Mouse (Mus musculus) adrenal gland, postnatal 4 days (tissue): ENCODE measurements around the gene Fkbp1a. TPM values are rescaled to one million over a fixed set of nuclear protein-coding genes. Genes with fewer than 3 reads are reported as not detected.

Experiments
- DNase-seq, 2 experiments: peaks; one replicate each; pipeline ENCODE4 v3.0.0; 2021 to 2022; ENCODE audit warnings: low spot score in 2 of 2, mixed read lengths in 2 of 2
- long read RNA-seq, 2 experiments: library from polyadenylated mRNA; stranded (forward); transcript quantifications; one replicate each; pipeline ENCODE4 v2.0.0; 2021
- total RNA-seq, 2 experiments: library from RNA; stranded (reverse); gene quantifications; 2 replicates each; pipeline ENCODE4 v1.2.3; 2021

Fkbp1a gene
- total RNA-seq = 100 to 1,000 TPM; 265 to 282 TPM
- long read RNA-seq, experiment 1, transcript Fkbp1a-201 (5 exons, 1,658 nt) = major isoform, 313 of 393 reads
- long read RNA-seq, experiment 1, partial matches to known transcripts = 7 of 393 reads
- long read RNA-seq, experiment 1, other reads (novel, unspliced or antisense) = 71 of 393 reads
- long read RNA-seq, experiment 2, transcript Fkbp1a-201 (5 exons, 1,658 nt) = major isoform, 485 of 626 reads
- long read RNA-seq, experiment 2, partial matches to known transcripts = 92 of 626 reads
- long read RNA-seq, experiment 2, other reads (novel, unspliced or antisense) = 45 of 626 reads

DNA sequence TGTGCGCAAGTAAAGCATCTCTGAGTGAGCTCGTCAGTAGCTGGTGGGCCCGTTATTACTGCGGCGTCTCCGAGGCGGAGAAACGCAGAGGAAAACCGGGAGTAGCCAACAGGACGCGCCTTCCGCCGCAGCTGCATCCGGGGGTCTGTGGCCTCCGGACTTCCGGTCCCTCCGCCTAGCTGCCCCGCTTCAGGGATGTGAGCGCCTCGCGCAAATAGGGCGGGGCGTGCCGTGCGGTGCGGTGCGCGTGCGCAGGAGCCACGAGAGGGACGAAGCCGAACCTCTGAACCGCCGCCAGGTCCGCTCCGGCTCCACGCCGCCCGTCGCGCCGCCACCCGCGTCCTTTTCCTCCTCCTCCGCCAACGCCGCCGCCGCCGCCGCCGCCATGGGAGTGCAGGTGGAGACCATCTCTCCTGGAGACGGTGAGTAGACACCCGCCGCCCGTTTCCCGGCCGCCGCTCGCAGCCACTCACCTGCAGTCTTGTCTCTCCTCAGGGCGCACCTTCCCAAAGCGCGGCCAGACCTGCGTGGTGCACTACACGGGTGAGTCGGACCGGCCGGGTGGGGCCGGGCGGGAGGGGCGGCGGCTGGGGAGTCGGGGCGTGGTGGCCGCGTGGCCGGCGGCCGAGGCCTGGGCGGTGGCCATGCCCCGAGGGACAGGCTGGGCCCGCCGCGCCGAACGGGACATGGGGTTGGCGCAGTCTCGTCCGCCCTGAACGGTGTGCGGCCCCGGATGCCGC lies at the start of gene Fkbp1a:
Gene Fkbp1a (plus strand): TSS at position 161 of the 740 bp plus-strand sequence.
- peak; percentile 95 for DNase-seq

GRCm38 (mm10) chr2:151494035-151494803 lies 48.1 kb upstream of the Fkbp1a start, which contains the start of gene Nsfl1c:
TSS of gene Nsfl1c (plus strand) at chr2:151494182.
- peak; percentile 91 to 94 for DNase-seq

DNA sequence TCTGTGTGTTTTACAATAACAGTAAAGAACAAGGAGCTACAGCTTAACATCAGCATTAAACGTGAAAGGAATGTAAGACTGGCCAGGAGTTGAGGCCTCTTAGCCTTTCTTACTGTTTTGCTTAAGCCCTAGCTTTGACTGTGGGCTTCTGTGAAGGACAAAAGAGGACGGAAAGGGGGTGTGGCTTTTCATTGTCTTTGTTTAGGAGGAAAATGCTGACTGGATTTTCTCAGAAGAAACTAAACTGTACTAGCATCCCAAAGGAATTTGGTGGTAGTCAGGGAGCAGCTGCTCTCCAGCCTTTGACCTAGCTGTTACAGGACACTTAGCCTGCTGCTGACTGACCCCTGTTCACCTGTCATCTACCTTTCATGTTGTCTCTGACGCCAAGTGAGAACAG lies 43.9 kb upstream of the Fkbp1a start:
- DNase-seq = no peak

GRCm38 (mm10) chr2:151500442-151501007 lies 41.8 kb upstream of the Fkbp1a start:
- DNase-seq = no peak

DNA sequence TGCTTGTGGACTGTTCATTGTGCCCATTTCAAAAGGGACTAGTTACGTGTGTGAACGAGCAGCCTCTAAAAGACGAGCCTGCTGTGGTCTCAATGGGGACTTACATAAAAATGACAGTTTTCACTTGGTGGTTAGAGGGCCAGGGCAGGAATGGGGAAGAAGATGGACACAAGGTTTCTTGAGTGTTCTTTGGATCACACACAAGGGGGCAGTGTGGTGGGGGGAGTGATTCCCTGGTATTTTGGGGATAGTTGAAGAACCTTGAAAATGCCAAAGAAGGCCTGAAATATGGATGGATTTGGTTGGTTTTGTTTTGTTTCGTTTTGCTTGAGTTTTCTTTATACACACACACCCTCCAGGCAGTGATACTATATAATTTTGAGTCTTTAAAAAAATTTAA lies 38.1 kb upstream of the Fkbp1a start:
- no peak for DNase-seq

DNA sequence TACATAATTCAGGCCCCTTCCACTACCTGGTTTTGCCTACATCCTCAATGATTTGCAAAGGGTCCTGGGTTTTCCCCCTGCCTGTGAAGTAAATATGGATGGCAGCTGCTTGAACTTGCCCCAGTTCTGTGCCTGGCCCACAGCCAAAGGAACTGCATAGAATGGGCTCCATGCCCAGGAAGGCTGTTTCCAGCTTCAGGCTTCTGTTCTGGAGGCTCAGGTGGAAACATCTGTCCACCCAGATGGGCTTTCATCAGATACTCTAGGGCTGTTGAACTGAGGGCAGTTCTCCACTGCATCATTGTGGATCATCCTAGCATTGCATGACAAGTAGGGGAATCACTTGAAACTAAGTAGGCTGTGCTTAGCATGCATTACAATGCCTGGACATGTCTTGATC lies 30.1 kb upstream of the Fkbp1a start:
- peak; percentile 15 to 44 for DNase-seq

DNA sequence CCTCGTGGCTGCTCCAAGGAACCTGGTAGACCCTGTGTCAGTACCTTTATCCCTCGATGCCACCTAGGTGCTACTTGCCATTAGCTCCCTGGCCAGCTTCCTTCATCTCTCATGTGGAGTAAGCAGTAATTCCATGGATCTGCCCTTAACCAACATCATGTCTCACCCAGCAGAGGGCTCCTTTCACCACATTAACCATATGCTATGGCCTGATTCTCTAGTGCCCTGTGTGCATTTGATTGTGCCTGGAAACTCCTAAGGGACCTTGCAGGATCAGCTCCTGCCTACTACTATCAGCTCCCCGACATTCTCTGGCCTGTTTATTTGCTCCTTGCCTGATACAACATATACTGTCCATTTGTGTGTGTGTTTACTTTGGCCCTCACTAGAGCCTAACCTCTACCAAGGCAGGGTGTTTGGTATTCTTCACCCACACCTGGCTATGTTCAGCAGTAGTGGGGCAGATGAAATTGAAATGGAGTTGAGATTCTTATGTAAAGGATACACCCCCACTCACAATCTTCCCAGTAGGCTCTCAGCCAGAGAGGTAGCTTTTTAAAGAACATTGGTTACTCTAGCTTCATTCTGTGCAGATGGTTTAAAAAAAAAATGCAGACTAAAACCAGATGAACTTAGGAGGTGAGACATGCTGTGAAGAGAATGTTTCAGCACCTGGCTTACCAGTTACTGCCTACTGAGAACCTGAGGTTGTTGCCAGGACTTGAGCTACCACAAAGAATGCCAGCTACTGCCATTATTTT lies 28.6 kb upstream of the Fkbp1a start:
- DNase-seq = no peak

DNA sequence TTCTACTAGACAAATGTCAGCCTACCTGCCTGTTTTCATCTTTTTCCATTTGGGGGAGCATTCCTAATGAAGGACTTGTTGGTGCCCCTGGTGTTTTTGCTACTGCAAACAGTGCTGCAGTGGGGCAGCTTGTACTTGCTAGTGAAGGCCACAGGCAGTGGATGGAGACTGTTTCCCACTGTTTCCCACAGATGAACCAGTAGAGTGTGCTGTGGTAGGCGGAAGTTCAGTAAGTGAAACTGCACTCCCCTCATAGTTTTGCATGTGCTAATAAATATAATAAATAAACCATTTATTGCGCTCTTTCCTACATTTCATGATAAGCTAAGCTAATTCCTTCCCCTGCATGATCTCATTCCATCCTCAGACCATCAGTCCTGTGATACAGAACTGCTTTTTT lies 23.3 kb upstream of the Fkbp1a start:
- no peak for DNase-seq

DNA sequence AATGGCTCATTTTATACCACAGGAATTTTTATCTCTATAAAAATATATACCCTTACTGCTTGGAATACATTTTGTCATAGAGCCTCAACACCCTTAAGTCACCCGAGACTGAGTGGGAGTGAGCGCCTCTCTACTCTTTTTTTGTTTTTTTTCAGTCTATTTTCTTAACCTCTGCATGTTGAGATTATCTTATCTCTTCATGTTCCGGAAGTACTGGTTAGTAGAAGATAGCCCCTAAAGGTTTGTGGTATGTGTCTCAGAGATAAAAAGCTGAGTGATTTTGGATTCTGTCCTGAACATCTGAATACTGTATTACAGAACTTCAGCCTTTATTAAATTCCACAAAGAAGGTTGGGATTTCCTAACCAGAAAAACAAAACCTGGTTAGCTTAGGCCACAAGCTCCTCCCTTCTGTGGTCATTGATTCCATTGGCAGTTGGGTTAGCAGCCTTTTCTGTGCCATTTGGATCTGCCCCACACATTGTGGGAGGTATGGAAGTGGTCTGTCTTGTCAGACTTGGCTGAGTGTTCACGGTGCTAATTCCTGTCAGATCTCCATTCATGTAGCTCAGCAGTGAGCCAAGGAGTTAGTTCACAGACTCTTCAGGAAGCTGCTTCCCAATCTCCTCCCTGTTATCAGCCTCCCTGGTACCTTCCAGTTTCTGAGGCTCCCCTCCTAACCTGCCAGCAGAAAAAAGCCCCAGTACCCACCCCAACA lies 17.8 kb upstream of the Fkbp1a start:
- no peak for DNase-seq

DNA sequence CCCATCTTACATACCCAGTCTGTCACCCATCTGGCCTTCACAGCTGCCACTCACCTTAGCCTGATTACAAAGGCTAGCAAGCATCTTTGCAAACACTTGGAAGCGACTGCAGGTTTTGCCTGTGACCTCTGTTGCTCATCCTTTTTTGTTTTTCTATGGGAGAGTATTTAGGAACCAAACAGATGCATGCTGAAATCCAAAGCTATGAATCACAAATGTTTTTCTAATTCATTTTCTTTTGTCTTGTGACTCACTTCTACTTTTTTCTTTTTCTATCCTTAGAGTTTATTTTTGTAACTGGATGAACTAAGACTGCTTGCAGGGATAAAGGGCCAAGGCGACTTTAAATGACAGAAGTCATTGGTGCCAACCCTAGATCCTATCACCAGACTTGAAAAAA lies 16.8 kb upstream of the Fkbp1a start:
- no peak for DNase-seq

- no peak for DNase-seq
Observed at GRCm38 (mm10) chr2:151528066-151528465, 14.2 kb upstream of the Fkbp1a start.

DNA sequence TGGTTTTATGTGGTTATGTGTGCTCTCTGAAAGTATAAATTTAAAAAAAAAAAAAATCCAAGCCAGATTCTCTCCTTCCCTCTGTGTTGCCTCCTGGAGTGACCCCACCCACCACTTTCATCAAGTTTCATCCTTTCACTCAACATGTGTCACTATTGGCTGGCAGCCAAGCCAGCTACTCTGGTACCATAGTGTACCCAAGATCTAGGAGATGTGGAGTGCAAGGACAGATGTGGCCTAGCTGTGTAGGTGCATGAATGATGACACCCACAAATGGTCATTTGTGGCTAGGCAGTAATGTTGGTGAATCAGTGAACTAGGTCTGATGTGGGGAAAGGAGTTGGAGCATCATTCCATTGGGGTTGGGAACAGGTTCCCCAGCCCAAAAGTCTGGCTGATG lies 13.1 kb upstream of the Fkbp1a start:
- no peak for DNase-seq

GRCm38 (mm10) chr2:151530378-151531230 lies 11.7 kb upstream of the Fkbp1a start:
- no peak for DNase-seq

- DNase-seq = no peak
Observed at GRCm38 (mm10) chr2:151533632-151534031, 8.7 kb upstream of the Fkbp1a start.

DNA sequence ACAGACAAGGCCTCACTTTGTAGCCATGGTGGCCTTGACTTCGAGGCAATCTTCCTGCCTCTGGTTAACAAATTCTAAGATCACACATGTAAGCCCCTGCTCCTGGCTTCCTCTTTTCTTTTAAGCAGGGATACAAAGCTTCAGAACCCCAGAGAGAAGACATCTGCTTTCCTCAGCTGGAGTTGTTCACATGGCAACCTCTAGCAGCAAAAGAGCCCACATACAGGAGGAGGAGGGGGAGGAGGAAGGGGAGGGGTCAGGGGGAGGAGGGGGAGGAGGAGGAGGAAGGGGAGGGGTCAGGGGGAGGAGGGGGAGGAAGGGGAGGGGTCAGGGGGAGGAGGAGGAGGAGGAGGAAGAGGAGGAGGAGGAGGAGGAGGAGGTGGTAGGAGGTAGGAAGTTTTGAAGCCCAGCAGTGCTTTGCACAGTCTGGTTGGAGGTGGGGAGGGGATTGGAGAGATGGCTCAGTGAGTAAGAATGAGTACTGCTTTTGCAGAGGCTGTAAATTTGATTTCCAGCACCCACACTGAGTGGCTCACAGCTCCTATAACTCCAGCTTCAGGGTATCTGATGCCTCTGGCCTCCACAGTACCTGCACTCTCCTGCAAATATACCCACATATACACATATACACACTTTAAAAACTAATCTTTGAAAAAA lies 6.2 kb upstream of the Fkbp1a start:
- no peak for DNase-seq

DNA sequence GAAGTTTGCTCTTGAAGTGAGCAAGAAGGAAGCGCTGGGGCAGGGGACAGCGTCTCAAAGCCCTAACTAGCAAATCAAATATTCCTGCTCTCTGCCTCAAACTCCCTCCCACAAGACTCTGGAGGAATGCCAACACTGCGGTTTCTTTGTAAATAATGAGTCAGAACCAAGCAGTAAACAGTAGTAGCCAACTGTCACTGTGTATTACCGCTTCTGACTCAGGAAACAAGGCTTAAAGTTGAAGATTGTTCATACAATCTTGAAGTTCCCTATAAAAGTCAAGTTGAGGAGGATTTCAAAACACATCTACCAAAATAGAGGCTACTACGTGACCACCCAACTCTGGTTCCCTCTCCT lies 5.7 kb upstream of the Fkbp1a start:
- no peak for DNase-seq

DNA sequence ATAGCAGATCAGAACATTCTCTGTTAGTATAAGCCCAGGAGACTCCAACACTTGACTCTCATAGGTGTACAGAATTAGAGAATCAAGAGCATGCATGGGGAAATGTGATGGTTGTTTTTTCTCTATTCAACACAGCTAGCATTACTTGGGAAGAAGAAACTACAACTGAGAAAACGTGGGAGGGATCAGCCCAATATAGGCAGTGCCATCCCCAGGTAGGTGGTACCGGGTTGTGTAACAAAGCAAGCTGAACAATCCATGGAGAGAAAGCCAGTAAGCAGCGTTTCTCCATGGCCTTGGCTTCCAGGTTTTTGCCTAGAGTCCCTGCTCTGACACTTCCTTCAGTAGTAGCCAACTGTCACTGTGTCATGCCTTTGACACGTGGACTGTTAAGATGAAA lies 3.6 kb upstream of the Fkbp1a start:
- DNase-seq = no peak

GRCm38 (mm10) chr2:151543063-151543895 lies 996 bp downstream of the Fkbp1a start:
- DNase-seq = peak in 1 of 2 experiments; percentile 27
